Mouse (Mus musculus) cerebellum, adult 2 months (tissue): Measurements from ENCODE around the gene Ube2v1.

Experiments used
- CTCF ChIP-seq: fragments of 200-500 bp; IDR thresholded peaks from 2 replicates; pipeline ENCODE4 v1.5.1; 2011; ENCODE audit warnings: low read depth, mild to moderate bottlenecking, control low read depth, low read length, moderate library complexity, borderline replicate concordance; ENCODE audit not compliant: insufficient read depth
- POLR2A ChIP-seq: fragments of 200-500 bp; IDR thresholded peaks from 2 replicates; pipeline ENCODE4 v1.6.1; 2011; ENCODE audit warnings: low read length, control low read depth, borderline replicate concordance; ENCODE audit not compliant: insufficient read depth

GRCm38 (mm10) chr2:167622352-167622751, 9.5 kb downstream of the Ube2v1 start:
- no peak for TF ChIP-seq CTCF
- no peak for TF ChIP-seq POLR2A
